Mouse (Mus musculus) brain, embryonic 14.5 days (tissue): Measurements from ENCODE around the gene Cacybp.

ENCODE experiments used
- CTCF ChIP-seq: fragments of 200-500 bp; IDR thresholded peaks from 2 replicates; pipeline ENCODE4 v1.5.1; 2012; ENCODE audit warnings: inconsistent platforms, mild to moderate bottlenecking, moderate library complexity, borderline replicate concordance; ENCODE audit not compliant: insufficient read depth, insufficient read length; ENCODE audit errors: extremely low read depth
- POLR2A ChIP-seq: fragments of 200-500 bp; IDR thresholded peaks from 2 replicates; pipeline ENCODE4 v1.6.1; 2012; ENCODE audit warnings: mild to moderate bottlenecking, inconsistent platforms, borderline replicate concordance; ENCODE audit not compliant: poor library complexity, insufficient read depth, insufficient read length, severe bottlenecking; ENCODE audit errors: extremely low read depth

DNA sequence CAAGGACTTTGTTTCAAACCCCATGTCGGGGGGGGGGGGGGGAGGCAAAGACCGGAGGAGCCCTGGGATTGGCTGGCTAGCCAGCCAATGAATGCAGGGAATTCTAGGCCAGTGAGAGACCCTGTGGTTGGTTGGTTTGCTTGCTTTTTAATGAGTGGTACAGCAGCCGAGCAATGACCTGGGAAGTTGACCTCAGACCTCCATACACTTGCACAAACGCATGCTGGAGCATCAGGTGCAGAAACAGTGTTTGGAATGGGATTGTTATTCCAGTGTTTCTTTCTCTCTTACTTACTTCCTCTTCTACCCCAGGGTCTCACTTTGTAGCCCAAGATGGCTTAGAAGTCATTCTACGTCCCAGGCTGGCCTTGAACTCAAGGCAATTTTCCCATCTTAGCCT is 46.1 kb downstream of the Cacybp start:
- TF ChIP-seq CTCF, result no peak
- no peak for TF ChIP-seq POLR2A
